Mouse (Mus musculus): ENCODE results near the gene Tedc1. TPM values are rescaled to one million over a fixed set of nuclear protein-coding genes. Genes with fewer than 3 reads are reported as not detected.

The Tedc1 gene
- polyA plus RNA-seq, 1 experiment from 2014 or later: 36.0 TPM

DNA sequence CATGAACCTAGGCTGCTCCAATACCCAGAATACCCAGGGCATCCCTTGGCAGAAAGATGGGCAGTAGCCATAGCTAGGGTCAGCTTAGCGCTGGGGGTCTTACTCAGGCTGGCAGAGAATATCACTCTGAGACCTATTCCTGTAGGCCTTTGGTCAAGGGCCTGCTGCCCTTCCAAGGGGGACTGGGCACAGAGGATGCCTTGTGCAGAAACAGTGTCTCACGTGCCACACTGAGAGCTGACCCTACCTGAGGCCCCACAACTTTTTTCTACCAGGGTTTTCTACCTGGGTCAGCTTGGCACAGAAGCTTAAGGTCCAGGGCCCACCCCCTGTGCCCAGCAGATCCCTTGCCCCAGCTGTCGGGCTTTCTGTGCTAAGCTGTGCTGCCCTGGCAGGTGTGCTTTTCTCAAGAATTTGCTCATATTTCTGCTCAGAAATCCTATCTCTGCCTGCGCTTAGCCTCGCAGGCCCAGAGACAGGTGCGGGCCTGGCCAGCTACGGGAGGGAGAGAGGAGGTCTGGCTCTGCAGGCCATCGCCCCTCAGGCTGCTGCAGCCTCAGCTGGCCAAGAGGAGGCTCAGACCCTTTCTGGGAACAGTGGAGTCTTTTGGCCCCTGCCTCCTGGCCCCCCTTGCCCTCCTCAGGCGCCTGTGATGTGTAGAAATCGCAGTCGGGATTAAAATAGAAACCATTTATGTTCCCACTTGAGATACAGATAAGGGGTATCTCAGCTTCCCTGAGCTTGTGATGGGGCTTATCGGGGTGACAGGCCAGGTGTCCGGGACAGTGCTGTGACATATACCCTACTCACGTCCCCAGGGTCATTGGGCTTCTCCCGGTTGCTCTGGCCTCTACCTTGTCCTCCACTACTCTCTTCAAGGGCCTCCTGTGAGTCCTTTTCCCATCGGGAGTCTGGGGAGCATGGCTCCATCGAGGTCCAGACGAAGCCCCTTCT, 18.7 kb upstream of the Tedc1 start:
- Histone ChIP-seq H3K36me3 (ENCODE audit: control insufficient read depth, insufficient read depth, low read length) (peaks cover 29% of the 10 kb centered on the region), H3K27me3 (ENCODE audit: control insufficient read depth, insufficient read depth, low read length) (0 out of 2 replicates have a peak, but pooled peaks cover 6% of the 10 kb centered on the region), H3K9ac (ENCODE audit: low read length) (no peak overlapping the region), H3K27ac (ENCODE audit: low read depth, low read length) (no peak overlapping the region), H3K4me2 (ENCODE audit: low read depth) (no peak overlapping the region), H3K4me1 (ENCODE audit: control insufficient read depth, insufficient read depth, low read length) (peaks cover 22% of the 10 kb centered on the region), H3K4me3 (ENCODE audit: low read depth, low read length) (no peak overlapping the region), H3K9me3 (ENCODE audit: control insufficient read depth, low read length) (no peaks in the 10 kb centered on the region)
- ATAC-seq (ENCODE audit: insufficient read depth, low FRiP score, low TSS enrichment) (no peak), DNase-seq (ENCODE audit: low spot score) (no peak)
- WGBS: 89% methylated on average over 18 of the region's 18 CpGs

DNA sequence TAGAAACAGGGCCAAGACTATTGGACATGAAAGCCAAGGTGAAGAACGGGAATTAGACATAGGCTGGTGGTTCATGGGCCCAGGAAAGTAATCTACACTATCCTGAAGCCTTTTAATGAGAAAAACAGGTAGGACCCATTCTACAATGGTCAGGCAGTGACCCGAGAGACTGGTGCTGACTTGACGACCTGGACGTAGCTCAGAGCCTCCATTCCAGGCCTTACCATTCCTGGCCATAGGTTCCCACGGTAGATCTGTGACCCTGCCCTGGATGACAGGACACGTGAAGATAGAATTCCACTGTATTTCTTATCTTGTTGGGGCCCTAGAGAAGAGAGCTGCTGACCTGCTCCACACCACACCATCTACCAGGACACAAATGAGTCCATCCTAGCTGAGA, 17.9 kb upstream of the Tedc1 start:
- Histone ChIP-seq H3K36me3 (ENCODE audit: control insufficient read depth, insufficient read depth, low read length) (peaks cover 23% of the 10 kb centered on the region), H3K9ac (ENCODE audit: low read length) (no peak overlapping the region), H3K9me3 (ENCODE audit: control insufficient read depth, low read length) (no peaks in the 10 kb centered on the region), H3K4me2 (ENCODE audit: low read depth) (no peak overlapping the region), H3K27me3 (ENCODE audit: control insufficient read depth, insufficient read depth, low read length) (0 out of 2 replicates have a peak, but pooled peaks cover 6% of the 10 kb centered on the region), H3K4me1 (ENCODE audit: control insufficient read depth, insufficient read depth, low read length) (peaks cover 26% of the 10 kb centered on the region), H3K4me3 (ENCODE audit: low read depth, low read length) (no peak overlapping the region), H3K27ac (ENCODE audit: low read depth, low read length) (peak overlapping the region; percentile 78; the same call in 1 of the 2 replicates)
- no peak for DNase-seq (ENCODE audit: low spot score)
- 69% methylated on average over 6 of the region's 6 CpGs for WGBS
- ATAC-seq (ENCODE audit: insufficient read depth, low FRiP score, low TSS enrichment): no peak

DNA sequence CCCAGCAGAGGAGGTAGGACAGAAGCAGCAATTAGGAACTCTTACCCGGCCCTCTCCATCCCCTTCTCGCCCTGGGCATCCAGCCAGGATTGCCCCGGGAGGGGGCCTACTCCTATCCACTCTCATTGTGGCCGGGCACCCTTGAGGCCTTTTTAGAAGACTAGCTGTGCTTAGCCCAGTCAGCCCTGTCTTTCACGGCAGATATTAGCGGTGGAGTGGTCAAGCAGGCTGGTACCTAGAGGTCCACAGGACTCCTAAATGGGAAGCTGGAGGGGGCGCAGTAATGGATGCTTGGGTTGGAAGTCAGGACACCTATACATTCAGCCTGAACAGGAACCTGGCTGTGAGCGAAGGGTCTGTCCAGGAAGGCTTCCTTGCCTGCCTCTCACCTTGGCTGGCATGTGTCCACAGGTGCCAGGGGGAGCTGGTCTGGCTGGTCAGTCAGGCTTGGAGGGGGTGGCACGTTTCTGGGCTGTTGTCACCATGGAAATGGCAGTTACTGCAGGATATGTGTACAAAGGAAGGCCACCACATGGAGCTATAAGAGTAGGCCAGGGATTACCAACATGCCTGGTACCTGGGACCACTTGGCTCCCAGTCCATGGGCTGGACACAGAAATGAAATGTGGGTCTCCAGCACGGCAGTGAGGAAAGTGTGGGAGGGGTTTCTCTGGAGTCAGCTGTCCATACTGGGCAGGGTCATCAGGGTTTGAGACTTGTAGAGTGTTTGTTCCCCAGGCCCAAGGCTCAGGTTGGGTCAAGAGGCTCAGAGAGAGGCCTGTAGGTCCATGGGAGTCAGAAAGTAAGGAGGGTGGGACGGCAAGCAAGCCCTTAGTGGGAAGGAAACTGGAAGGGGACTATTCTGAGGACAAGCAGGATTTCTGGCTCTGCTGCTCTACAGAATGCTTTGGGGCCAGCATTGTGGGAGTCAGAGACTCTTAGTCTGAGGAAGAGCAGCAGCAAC, 17.0 kb upstream of the Tedc1 start:
- no peak for DNase-seq (ENCODE audit: low spot score)
- 0 out of 2 replicates have a peak, but pooled peaks have one; percentile 0 for ATAC-seq (ENCODE audit: insufficient read depth, low FRiP score, low TSS enrichment)
- whole genome bisulfite sequencing: 37% methylated on average over 11 of the region's 11 CpGs
- H3K36me3 ChIP-seq (ENCODE audit: control insufficient read depth, insufficient read depth, low read length): peaks cover 21% of the 10 kb centered on the region
- 0 out of 2 replicates have a peak overlapping the region, but pooled peaks have one; percentile 0 for H3K9ac ChIP-seq (ENCODE audit: low read length)
- H3K4me1 ChIP-seq (ENCODE audit: control insufficient read depth, insufficient read depth, low read length): peaks cover 26% of the 10 kb centered on the region
- peak overlapping the region; percentile 78 for H3K27ac ChIP-seq (ENCODE audit: low read depth, low read length)
- 0 out of 2 replicates have a peak, but pooled peaks cover 6% of the 10 kb centered on the region for H3K27me3 ChIP-seq (ENCODE audit: control insufficient read depth, insufficient read depth, low read length)
- H3K4me2 ChIP-seq (ENCODE audit: low read depth): peak overlapping the region; percentile 62
- H3K9me3 ChIP-seq (ENCODE audit: control insufficient read depth, low read length): no peaks in the 10 kb centered on the region
- peak overlapping the region; percentile 56 for H3K4me3 ChIP-seq (ENCODE audit: low read depth, low read length)

DNA sequence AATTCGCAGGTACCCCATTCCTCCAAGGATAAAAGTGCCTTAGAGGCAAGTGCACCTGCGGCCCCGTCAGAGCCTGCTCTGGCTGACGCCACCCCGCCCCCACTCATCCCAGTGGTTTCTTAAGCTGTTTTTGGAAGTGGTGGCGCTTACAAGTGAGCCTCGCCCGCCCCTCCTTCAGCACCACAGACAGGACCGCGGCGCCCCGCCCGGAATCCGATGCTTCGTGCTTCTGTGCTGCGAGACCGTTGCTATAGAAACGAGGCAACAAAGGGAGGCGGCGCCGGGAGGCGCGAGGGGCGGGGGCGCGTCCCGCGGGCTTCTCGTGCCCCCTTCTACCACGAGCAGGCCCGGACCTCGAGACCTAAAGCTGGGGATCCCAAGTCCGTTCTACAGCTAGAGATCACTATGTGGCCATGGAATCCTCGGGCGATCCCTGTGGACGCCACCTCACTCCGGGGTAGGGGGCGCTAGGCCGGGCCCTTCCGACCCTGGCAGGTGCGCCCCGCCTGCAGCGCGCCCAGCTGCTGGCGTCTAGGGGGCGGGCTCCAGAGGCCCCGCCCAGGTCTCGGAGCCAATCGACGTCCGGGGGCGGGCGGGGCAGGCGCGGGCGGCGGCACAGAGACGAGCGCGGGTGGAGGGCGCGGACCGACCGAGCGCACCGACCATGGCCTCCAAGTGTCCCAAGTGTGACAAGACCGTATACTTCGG, 16.2 kb upstream of the Tedc1 start, which contains the start of gene Crip2:
Gene Crip2, plus strand, starts transcription at position 329 of the 708 bp plus-strand sequence.
- Histone ChIP-seq H3K9me3 (ENCODE audit: control insufficient read depth, low read length) (no peaks in the 10 kb centered on the region), H3K4me3 (ENCODE audit: low read depth, low read length) (peak within 1 kb of the TSS; percentile 56), H3K4me1 (ENCODE audit: control insufficient read depth, insufficient read depth, low read length) (peaks cover 26% of the 10 kb centered on the region), H3K4me2 (ENCODE audit: low read depth) (peak within 1 kb of the TSS; percentile 62), H3K27ac (ENCODE audit: low read depth, low read length) (peak within 1 kb of the TSS; percentile 78), H3K9ac (ENCODE audit: low read length) (peak within 1 kb of the TSS; percentile 63), H3K36me3 (ENCODE audit: control insufficient read depth, insufficient read depth, low read length) (peaks cover 17% of the 10 kb centered on the region), H3K27me3 (ENCODE audit: control insufficient read depth, insufficient read depth, low read length) (0 out of 2 replicates have a peak, but pooled peaks cover 6% of the 10 kb centered on the region)
- DNase-seq (ENCODE audit: low spot score) (peak; percentile 94), ATAC-seq (ENCODE audit: insufficient read depth, low FRiP score, low TSS enrichment) (peak; percentile 89)
- under 1% methylated on average over 65 of the region's 68 CpGs for WGBS

DNA sequence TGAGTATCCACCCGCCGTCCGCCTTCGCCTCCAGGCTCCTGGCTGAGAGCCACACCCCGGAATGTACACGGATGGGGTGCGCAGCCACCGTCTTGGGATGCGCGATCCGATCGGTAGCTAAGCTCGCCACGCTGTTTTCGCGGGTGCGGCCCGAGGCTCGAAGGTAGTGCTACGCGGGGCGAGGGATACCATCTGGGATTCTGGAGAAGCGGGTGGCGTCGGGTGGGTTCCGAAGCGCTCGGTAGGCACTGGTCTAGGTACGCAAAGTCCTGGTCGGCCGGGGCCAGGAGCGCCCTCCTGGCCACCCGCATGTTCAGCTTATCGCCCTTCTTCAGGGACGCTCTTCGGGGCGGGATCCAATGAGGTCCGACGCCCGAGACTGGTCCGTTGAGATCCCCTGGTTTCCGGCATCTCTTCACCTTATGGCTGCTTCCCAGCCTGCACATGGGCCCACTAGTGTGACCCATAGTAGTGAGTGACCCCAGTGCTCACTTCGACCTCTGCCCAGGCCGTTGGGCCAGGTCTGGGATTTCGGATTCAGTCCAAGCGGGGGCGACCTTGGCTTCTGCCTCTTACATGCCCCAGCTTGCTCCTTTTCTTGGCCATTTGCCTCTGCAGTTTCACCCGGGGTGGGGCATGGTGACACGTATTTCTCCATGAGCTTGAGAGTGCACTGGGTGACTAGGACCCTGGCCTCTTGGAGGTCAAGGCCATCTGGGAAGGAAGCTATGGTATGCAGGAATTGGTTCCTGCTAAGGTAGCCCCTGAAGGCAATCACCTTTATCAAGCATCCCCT, 15.4 kb upstream of the Tedc1 start:
- no peaks in the 10 kb centered on the region for H3K9me3 ChIP-seq (ENCODE audit: control insufficient read depth, low read length)
- DNase-seq (ENCODE audit: low spot score) (peak; percentile 25), ATAC-seq (ENCODE audit: insufficient read depth, low FRiP score, low TSS enrichment) (no peak; the same call in 1 of the 2 replicates)
- 2% methylated on average over 48 of the region's 49 CpGs for WGBS
- peaks cover 26% of the 10 kb centered on the region for H3K4me1 ChIP-seq (ENCODE audit: control insufficient read depth, insufficient read depth, low read length)
- peak overlapping the region; percentile 35; the same call in 1 of the 2 replicates for H3K27ac ChIP-seq (ENCODE audit: low read depth, low read length)
- peaks cover 10% of the 10 kb centered on the region for H3K36me3 ChIP-seq (ENCODE audit: control insufficient read depth, insufficient read depth, low read length)
- peak overlapping the region; percentile 62 for H3K4me2 ChIP-seq (ENCODE audit: low read depth)
- H3K9ac ChIP-seq (ENCODE audit: low read length): peak overlapping the region; percentile 63
- 0 out of 2 replicates have a peak, but pooled peaks cover 6% of the 10 kb centered on the region for H3K27me3 ChIP-seq (ENCODE audit: control insufficient read depth, insufficient read depth, low read length)
- H3K4me3 ChIP-seq (ENCODE audit: low read depth, low read length): peak overlapping the region; percentile 56

DNA sequence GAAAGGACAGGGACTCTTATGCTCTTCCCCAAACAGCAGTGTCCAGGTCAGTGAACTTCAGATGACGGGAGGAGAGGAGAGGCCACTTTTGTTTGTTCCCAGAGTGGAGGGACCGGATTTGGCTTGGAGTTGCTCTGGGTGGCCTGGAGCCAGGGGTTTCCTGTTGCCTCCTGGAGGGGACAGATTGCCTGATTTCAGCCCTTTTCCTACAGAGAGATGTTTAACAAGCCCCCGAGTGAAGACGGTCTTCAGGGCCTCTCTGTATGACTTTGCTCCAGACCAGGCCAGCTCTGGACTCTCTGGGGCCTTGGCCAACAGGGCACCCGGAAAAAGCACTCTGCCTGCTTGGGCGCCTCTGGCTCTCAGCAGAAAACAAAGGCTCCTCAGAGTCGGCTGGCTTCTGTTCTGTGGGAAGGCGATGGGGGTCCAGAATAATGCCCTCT, 14.7 kb upstream of the Tedc1 start:
- no peak for DNase-seq (ENCODE audit: low spot score)
- Histone ChIP-seq H3K4me1 (ENCODE audit: control insufficient read depth, insufficient read depth, low read length) (peaks cover 27% of the 10 kb centered on the region), H3K4me2 (ENCODE audit: low read depth) (peak overlapping the region; percentile 62), H3K9me3 (ENCODE audit: control insufficient read depth, low read length) (no peaks in the 10 kb centered on the region), H3K36me3 (ENCODE audit: control insufficient read depth, insufficient read depth, low read length) (peaks cover 6% of the 10 kb centered on the region), H3K9ac (ENCODE audit: low read length) (peak overlapping the region; percentile 63), H3K4me3 (ENCODE audit: low read depth, low read length) (peak overlapping the region; percentile 56), H3K27me3 (ENCODE audit: control insufficient read depth, insufficient read depth, low read length) (0 out of 2 replicates have a peak, but pooled peaks cover 6% of the 10 kb centered on the region), H3K27ac (ENCODE audit: low read depth, low read length) (peak overlapping the region; percentile 27; the same call in 1 of the 2 replicates)
- ATAC-seq (ENCODE audit: insufficient read depth, low FRiP score, low TSS enrichment): no peak
- 53% methylated on average over 8 of the region's 8 CpGs for WGBS
